Mouse (Mus musculus) MEL (cell line): Measurements from ENCODE around the gene Nsmf. TPM values are rescaled to one million over a fixed set of nuclear protein-coding genes. Genes with fewer than 3 reads are reported as not detected.

Experiments
- DNase-seq: peaks from one replicate; pipeline ENCODE4 v3.0.0; 2011; ENCODE audit warnings: low read depth, low spot score
- H3K27ac ChIP-seq: 2 replicates; pipeline ENCODE4 v1.5.1; 2012; ENCODE audit warnings: low read depth, mild to moderate bottlenecking, control low read depth, low read length, moderate library complexity; ENCODE audit not compliant: control insufficient read depth
- H3K27me3 ChIP-seq, 2 experiments: fragments of 150-350 bp in 1 of 2; sonication (generic) in 1 of 2; 2 replicates each; pipeline ENCODE4 v1.6.1; 2012; ENCODE audit warnings: low read length in 2 of 2, mild to moderate bottlenecking in 2 of 2, improper control_type of control experiment in 1 of 2, moderate library complexity in 1 of 2; ENCODE audit not compliant: insufficient read depth in 2 of 2, control insufficient read depth in 1 of 2
- H3K36me3 ChIP-seq, 2 experiments: 2 replicates each; pipeline ENCODE4 v1.6.1; 2012 to 2014; ENCODE audit warnings: low read length in 2 of 2, improper control_type of control experiment in 1 of 2, inconsistent platforms in 1 of 2, mild to moderate bottlenecking in 1 of 2; ENCODE audit not compliant: insufficient read depth in 2 of 2, control insufficient read depth in 1 of 2
- H3K4me1 ChIP-seq, 2 experiments: fragments of 150-350 bp in 1 of 2; sonication (generic) in 1 of 2; 2 replicates each; pipeline ENCODE4 v1.6.1; 2012; ENCODE audit warnings: low read length in 2 of 2, improper control_type of control experiment in 1 of 2, mild to moderate bottlenecking in 1 of 2; ENCODE audit not compliant: insufficient read depth in 2 of 2, control insufficient read depth in 1 of 2
- H3K4me3 ChIP-seq, 2 experiments: fragments of 150-350 bp in 1 of 2; sonication (generic) in 1 of 2; 2 replicates each; pipeline ENCODE4 v1.5.1; 2012; ENCODE audit warnings: low read depth in 2 of 2, low read length in 2 of 2, mild to moderate bottlenecking in 2 of 2, moderate library complexity in 2 of 2, control low read depth in 1 of 2, improper control_type of control experiment in 1 of 2; ENCODE audit not compliant: control insufficient read depth in 1 of 2, insufficient read depth in 1 of 2
- H3K79me2 ChIP-seq: 2 replicates; pipeline ENCODE4 v1.6.1; 2012; ENCODE audit warnings: mild to moderate bottlenecking, low read length, moderate library complexity; ENCODE audit not compliant: control insufficient read depth, poor library complexity, insufficient read depth
- H3K9ac ChIP-seq: 2 replicates; pipeline ENCODE4 v1.6.1; 2012; ENCODE audit warnings: low read depth, mild to moderate bottlenecking, control low read depth, low read length, moderate library complexity; ENCODE audit not compliant: control insufficient read depth, poor library complexity, severe bottlenecking
- H3K9me3 ChIP-seq: fragments of 150-350 bp; sonication (generic); replicated peaks from 2 replicates; pipeline ENCODE4 v1.6.1; 2012; ENCODE audit warnings: mild to moderate bottlenecking, low read length, improper control_type of control experiment, moderate library complexity; ENCODE audit not compliant: insufficient read depth
- BHLHE40 ChIP-seq: IDR thresholded peaks from 2 replicates; pipeline ENCODE4 v1.6.1; 2012; ENCODE audit warnings: low read depth, mild to moderate bottlenecking, inconsistent platforms, low read length, improper control_type of control experiment, borderline replicate concordance
- CHD1 ChIP-seq: IDR thresholded peaks from 2 replicates; pipeline ENCODE4 v1.6.1; 2012; ENCODE audit warnings: low read depth, mild to moderate bottlenecking, inconsistent platforms, low read length, improper control_type of control experiment
- CTCF ChIP-seq, 3 experiments: IDR thresholded peaks in 2 of 3; conservative IDR thresholded peaks in 1 of 3; 2 replicates each; pipeline ENCODE4 v1.5.1; 2011 to 2012; ENCODE audit warnings: low read length in 3 of 3, low read depth in 2 of 3, mild to moderate bottlenecking in 2 of 3, improper control_type of control experiment in 1 of 3, inconsistent platforms in 1 of 3, mixed read lengths in 1 of 3, moderate library complexity in 1 of 3; ENCODE audit not compliant: control insufficient read depth in 1 of 3, insufficient read depth in 1 of 3, poor library complexity in 1 of 3, severe bottlenecking in 1 of 3
- ELF1 ChIP-seq: IDR thresholded peaks from 2 replicates; pipeline ENCODE4 v1.6.1; 2014; ENCODE audit warnings: low read depth, mild to moderate bottlenecking, inconsistent platforms, low read length, improper control_type of control experiment, moderate library complexity
- EP300 ChIP-seq, 2 experiments: IDR thresholded peaks; 2 replicates each; pipeline ENCODE4 v1.6.1; 2011; ENCODE audit warnings: improper control_type of control experiment in 2 of 2, low read length in 2 of 2, low read depth in 1 of 2, mild to moderate bottlenecking in 1 of 2
- GATA1 ChIP-seq: IDR thresholded peaks from 2 replicates; pipeline ENCODE4 v1.6.1; 2011; ENCODE audit warnings: low read depth, low read length, improper control_type of control experiment
- JUND ChIP-seq: IDR thresholded peaks from 2 replicates; pipeline ENCODE4 v1.6.1; 2011; ENCODE audit warnings: low read depth, mild to moderate bottlenecking, improper control_type of control experiment, low read length
- MAFK ChIP-seq: IDR thresholded peaks from 2 replicates; pipeline ENCODE4 v1.6.1; 2011; ENCODE audit warnings: low read depth, mild to moderate bottlenecking, low read length, improper control_type of control experiment, borderline replicate concordance
- MEF2A ChIP-seq: IDR thresholded peaks from 2 replicates; pipeline ENCODE4 v1.6.1; 2014; ENCODE audit warnings: low read depth, mild to moderate bottlenecking, inconsistent platforms, low read length, improper control_type of control experiment; ENCODE audit not compliant: poor library complexity, insufficient replicate concordance, severe bottlenecking; ENCODE audit errors: extremely low read depth
- MXI1 ChIP-seq: IDR thresholded peaks from 2 replicates; pipeline ENCODE4 v1.6.1; 2011; ENCODE audit warnings: mild to moderate bottlenecking, low read depth, low read length, improper control_type of control experiment
- MYB ChIP-seq: IDR thresholded peaks from 2 replicates; pipeline ENCODE4 v1.6.1; 2011; ENCODE audit warnings: mild to moderate bottlenecking, low read depth, low read length, improper control_type of control experiment
- NELFE ChIP-seq: IDR thresholded peaks from 2 replicates; pipeline ENCODE4 v1.6.1; 2011; ENCODE audit warnings: low read depth, low read length, improper control_type of control experiment
- NRF1 ChIP-seq: IDR thresholded peaks from 2 replicates; pipeline ENCODE4 v1.6.1; 2014; ENCODE audit warnings: low read depth, mild to moderate bottlenecking, inconsistent platforms, low read length, improper control_type of control experiment, moderate library complexity; ENCODE audit not compliant: poor library complexity, insufficient read depth, severe bottlenecking
- POLR2AphosphoS2 ChIP-seq: IDR thresholded peaks from 2 replicates; pipeline ENCODE4 v1.6.1; 2011; ENCODE audit warnings: low read length, improper control_type of control experiment
- RAD21 ChIP-seq: IDR thresholded peaks from 2 replicates; pipeline ENCODE4 v1.6.1; 2011; ENCODE audit warnings: mild to moderate bottlenecking, low read depth, low read length, improper control_type of control experiment
- RCOR1 ChIP-seq: IDR thresholded peaks from 2 replicates; pipeline ENCODE4 v1.6.1; 2012; ENCODE audit warnings: low read depth, mild to moderate bottlenecking, inconsistent platforms, low read length, improper control_type of control experiment
- SIN3A ChIP-seq: IDR thresholded peaks from 2 replicates; pipeline ENCODE4 v1.6.1; 2012; ENCODE audit warnings: low read length, improper control_type of control experiment, inconsistent platforms
- TAL1 ChIP-seq: IDR thresholded peaks from 2 replicates; pipeline ENCODE4 v1.6.1; 2012; ENCODE audit warnings: mild to moderate bottlenecking, inconsistent platforms, low read length, moderate library complexity, mixed read lengths
- TBP ChIP-seq: IDR thresholded peaks from 2 replicates; pipeline ENCODE4 v1.8.0; 2011; ENCODE audit warnings: low read depth, low read length, improper control_type of control experiment
- TCF12 ChIP-seq: IDR thresholded peaks from 2 replicates; pipeline ENCODE4 v1.6.1; 2014; ENCODE audit warnings: low read depth, mild to moderate bottlenecking, inconsistent platforms, low read length, improper control_type of control experiment, moderate library complexity
- USF2 ChIP-seq, 2 experiments: IDR thresholded peaks; 2 replicates each; pipeline ENCODE4 v1.6.1; 2011 to 2012; ENCODE audit warnings: improper control_type of control experiment in 2 of 2, low read length in 2 of 2, borderline replicate concordance in 1 of 2, inconsistent platforms in 1 of 2, low read depth in 1 of 2, mild to moderate bottlenecking in 1 of 2; ENCODE audit not compliant: insufficient read depth in 1 of 2
- ZMIZ1 ChIP-seq: IDR thresholded peaks from 2 replicates; pipeline ENCODE4 v1.6.1; 2012; ENCODE audit warnings: low read depth, mild to moderate bottlenecking, inconsistent platforms, low read length, improper control_type of control experiment, moderate library complexity
- ZNF384 ChIP-seq: IDR thresholded peaks from 2 replicates; pipeline ENCODE4 v1.6.1; 2012; ENCODE audit warnings: low read depth, mild to moderate bottlenecking, inconsistent platforms, low read length, improper control_type of control experiment
- polyA plus RNA-seq, 2 experiments: library from polyadenylated mRNA; stranded (reverse) in 1 of 2; unstranded in 1 of 2; fragments of >175 nt in 1 of 2; fragments of >200 nt in 1 of 2; gene quantifications; 2 replicates each; pipeline versions ENCODE4 v1.2.1 to v1.2.4; 2012; ENCODE audit warnings: low replicate concordance in 2 of 2, low read depth in 1 of 2; ENCODE audit not compliant: insufficient read length in 2 of 2, insufficient read depth in 1 of 2, missing spikeins in 1 of 2
- total RNA-seq: library from RNA; depleted of rRNA; stranded (reverse); fragments of 300-350 nt; gene quantifications from 2 replicates; pipeline ENCODE4 v1.2.3, GENCODE M21; 2012

Gene Nsmf
- total and polyA plus RNA-seq, 3 experiments = 13.3 to 25.8 TPM; not detected in 1

- Histone ChIP-seq H3K27ac (no peak overlapping the region), H3K4me3 (no peak overlapping the region), H3K9me3 (no peaks in the 10 kb centered on the region), H3K9ac (no peak overlapping the region), H3K79me2 (no peaks in the 10 kb centered on the region), H3K36me3 (peaks cover 0 to under 1% of the 10 kb centered on the region in 2 experiments; a peak in 1 of 4 replicates), H3K4me1 (peaks cover 0 to 7% of the 10 kb centered on the region in 2 experiments; a peak in 2 of 4 replicates), H3K27me3 (no peaks in the 10 kb centered on the region)
- no peak for TF ChIP-seq NRF1
- peak; percentile 64; the same call in 1 of the 2 replicates for TF ChIP-seq TCF12
- no peak for TF ChIP-seq JUND
- TF ChIP-seq SIN3A = no peak
- TF ChIP-seq ZMIZ1 = no peak
- TF ChIP-seq TAL1 = no peak
- TF ChIP-seq MXI1 = no peak
- TF ChIP-seq POLR2AphosphoS2 = no peak
- TF ChIP-seq ZNF384 = peak; percentile 36; the same call in 1 of the 2 replicates
- no peak for TF ChIP-seq CTCF (IDR thresholded peaks at IDR 0.05 in 2 of 3, conservative IDR thresholded peaks at IDR 0.05 in 1 of 3; ENCODE audit: control insufficient read depth in 1 of 3, insufficient read depth in 1 of 3, low read depth in 2 of 3, low read length in 3 of 3, poor library complexity in 1 of 3, severe bottlenecking in 1 of 3)
- no peak for TF ChIP-seq MYB
- TF ChIP-seq RAD21 = no peak
- TF ChIP-seq BHLHE40 = no peak
- no peak for TF ChIP-seq MAFK
- TF ChIP-seq USF2 (IDR thresholded peaks at IDR 0.05; ENCODE audit: borderline replicate concordance in 1 of 2, insufficient read depth in 1 of 2, low read depth in 1 of 2, low read length in 2 of 2) = no peak
- no peak for TF ChIP-seq MEF2A
- TF ChIP-seq EP300 (IDR thresholded peaks at IDR 0.05; ENCODE audit: low read depth in 1 of 2, low read length in 2 of 2) = peak; percentile 41 to 51
- no peak for TF ChIP-seq CHD1
- TF ChIP-seq NELFE = no peak
- TF ChIP-seq ELF1 = no peak
- TF ChIP-seq GATA1 = peak; percentile 56; the same call in 1 of the 2 replicates
- TF ChIP-seq, all 39 proteins: peak for 4
- DNase-seq = peak; percentile 24
Observed at GRCm38 (mm10) chr2:25064285-25064684, 10.1 kb downstream of the Nsmf start.

GRCm38 (mm10) chr2:25065537-25065936, 11.4 kb downstream of the Nsmf start:
- H3K9ac ChIP-seq = no peak overlapping the region
- no peak overlapping the region for H3K27ac ChIP-seq
- H3K4me1 ChIP-seq = peaks cover 3 to 10% of the 10 kb centered on the region in 2 experiments; a peak in 2 of 4 replicates
- H3K36me3 ChIP-seq = peaks cover 0 to 3% of the 10 kb centered on the region in 2 experiments; a peak in 1 of 4 replicates
- no peaks in the 10 kb centered on the region for H3K27me3 ChIP-seq
- H3K79me2 ChIP-seq = no peaks in the 10 kb centered on the region
- TF ChIP-seq GATA1 = no peak
- TF ChIP-seq RCOR1 = no peak
- no peak for TF ChIP-seq BHLHE40
- no peak for TF ChIP-seq TBP
- TF ChIP-seq USF2 (IDR thresholded peaks at IDR 0.05; ENCODE audit: borderline replicate concordance in 1 of 2, insufficient read depth in 1 of 2, low read depth in 1 of 2, low read length in 2 of 2) = no peak
- TF ChIP-seq ZNF384 = no peak
- TF ChIP-seq, all 39 proteins: peak for 0
- no peaks in the 10 kb centered on the region for H3K9me3 ChIP-seq
- no peak overlapping the region for H3K4me3 ChIP-seq
- DNase-seq = peak; percentile 26
